Mouse (Mus musculus) WW6 (cell line): ENCODE measurements around the gene Slc25a17.

Experiments used
- DNase-seq: peaks from one replicate; pipeline ENCODE4 v3.0.0-alpha.2; 2013; ENCODE audit warnings: low read depth, low spot score

The Slc25a17 gene

GRCm38 (mm10) chr15:81360345-81361021 is at the start of gene Slc25a17:
TSS of gene Slc25a17 (minus strand) at chr15:81360812.
- peak; percentile 91 for DNase-seq

DNA sequence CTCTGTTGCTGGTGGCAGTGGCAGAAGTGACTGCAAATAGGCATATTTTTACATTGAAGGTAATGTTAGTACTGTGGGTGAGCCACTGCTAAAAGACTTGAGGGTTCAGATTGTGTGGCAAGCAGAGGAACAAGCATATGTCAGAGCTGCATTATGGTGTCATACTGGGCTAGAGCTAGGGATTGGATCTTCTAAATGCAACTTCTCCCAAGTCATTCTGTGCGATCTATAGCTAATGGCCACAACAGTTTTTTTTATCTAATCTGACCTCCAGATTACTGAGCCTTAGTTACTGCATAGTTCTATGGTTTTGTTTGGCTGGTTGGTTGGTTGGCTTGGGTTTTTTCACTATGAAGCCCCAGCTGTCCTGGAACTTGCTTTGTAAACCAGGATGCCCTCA is 47.6 kb upstream of the Slc25a17 start, which contains the start of gene Dnajb7:
TSS of gene Dnajb7 (minus strand) at position 101 of the 400 bp plus-strand sequence.
- no peak for DNase-seq

DNA sequence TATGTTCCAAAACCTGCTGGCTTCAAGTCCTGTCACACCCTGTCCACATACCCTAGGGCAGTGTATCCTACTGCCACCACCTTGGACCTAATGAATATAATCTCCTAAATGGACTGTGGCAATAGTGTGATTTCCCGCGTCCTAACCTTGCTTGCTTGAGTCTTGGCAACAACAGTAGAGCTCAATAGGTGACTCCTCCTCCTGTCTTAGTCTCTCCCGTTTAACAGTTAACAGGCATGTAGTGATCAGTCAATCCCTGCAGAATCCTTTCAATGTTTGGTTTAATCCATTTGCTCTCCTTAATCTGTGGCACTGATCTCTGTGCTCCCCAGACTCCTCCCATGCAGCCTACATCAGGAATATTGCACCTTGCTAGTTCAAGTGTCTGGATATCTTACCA is 44.4 kb upstream of the Slc25a17 start:
- no peak for DNase-seq

- DNase-seq, result peak; percentile 86
Measured at GRCm38 (mm10) chr15:81399638-81400315, 39.2 kb upstream of the Slc25a17 start, which contains the start of the genes St13 and Xpnpep3. TSS of gene St13 (minus strand) at chr15:81400077. TSS of gene Xpnpep3 (plus strand) at chr15:81400138.

- no peak for DNase-seq
Measured at GRCm38 (mm10) chr15:81399297-81399637, 38.7 kb upstream of the Slc25a17 start.

DNA sequence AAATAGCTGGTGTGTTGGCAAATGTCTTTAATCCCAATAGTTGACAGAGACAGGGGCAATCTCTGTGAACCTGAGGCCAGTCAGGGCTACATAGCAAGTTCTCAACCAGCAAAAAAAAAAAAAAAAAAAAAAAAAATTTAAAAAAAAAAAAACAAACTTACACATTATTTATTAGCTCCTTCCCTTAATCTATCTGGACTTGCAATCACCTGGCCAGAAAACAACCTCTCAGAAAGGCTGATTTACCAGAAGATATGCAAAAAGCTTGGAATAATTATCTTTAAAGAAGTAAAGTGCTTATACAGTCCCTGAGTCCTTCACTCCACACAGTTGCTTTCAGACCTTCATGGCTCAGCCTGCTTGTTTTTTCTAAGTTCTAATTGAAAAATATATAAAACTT is 37.6 kb upstream of the Slc25a17 start:
- DNase-seq, result no peak

DNA sequence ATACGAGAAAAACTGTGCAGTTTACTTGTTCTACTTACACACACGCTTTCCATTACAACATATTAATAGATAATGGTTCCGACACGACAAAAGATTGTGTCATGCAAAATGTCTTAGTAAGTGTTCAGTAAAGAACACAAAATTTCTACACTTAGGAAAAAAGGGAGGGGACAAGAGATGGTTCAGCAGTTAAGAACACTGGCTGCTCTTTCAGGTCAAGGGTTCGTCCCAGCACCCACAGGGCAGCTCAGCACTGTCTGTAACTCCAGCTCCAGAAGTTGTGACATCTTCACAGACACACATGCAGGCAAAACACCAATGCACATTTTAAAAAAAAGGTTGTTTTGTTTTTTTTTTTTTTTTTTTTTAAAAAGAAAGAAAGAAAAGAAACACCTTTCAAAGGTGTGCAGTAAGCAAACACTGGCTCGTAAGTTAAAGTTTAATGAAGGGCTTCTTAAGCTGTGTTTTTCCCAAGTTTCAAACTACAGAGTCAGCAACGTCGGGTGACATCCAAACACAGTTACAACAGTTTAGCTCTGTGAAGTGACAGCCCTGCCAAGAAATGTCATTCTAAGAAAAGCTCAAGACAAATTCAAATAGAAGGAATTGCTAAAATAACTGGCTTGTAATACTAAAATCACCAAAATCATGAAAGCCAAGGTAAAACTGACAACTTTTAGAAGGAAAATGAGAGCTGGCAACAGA is 33.8 kb upstream of the Slc25a17 start:
- DNase-seq, result no peak

DNA sequence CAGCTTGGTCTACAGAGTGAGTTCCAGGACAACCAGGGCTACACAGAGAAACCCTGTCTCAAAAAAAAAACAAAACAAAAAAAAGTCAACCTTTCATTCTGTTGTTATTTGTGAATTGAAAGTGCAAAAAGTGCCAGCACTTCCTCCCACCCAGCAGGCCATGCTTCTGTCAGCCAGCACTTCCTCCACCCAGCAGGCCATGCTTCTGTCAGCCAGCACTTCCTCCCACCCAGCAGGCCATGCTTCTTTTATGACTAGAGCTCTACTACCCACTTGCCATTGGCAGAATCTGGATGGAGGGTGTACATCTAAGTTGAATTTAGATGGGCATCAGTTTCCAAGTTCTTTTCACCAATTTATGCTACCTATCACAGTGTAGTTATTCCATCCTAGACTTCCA is 32.4 kb upstream of the Slc25a17 start:
- DNase-seq, result no peak

DNA sequence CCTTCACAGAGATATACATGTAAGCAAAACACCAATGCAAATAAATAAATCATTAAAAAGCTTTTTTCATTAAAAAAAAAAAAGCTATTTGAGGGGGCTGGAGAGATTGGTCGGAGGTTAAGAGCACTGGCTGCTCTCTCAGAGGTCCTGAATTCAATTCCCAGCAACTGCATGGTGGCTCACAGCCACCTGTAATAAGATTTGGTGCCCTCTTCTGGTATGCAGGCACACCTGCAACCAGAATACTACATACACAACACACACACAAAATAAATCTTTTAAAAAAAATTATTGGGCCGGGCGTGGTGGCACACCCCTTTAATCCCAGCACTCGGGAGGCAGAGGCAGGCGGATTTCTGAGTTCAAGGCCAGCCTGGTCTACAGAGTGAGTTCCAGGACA is 25.7 kb upstream of the Slc25a17 start:
- no peak for DNase-seq

DNA sequence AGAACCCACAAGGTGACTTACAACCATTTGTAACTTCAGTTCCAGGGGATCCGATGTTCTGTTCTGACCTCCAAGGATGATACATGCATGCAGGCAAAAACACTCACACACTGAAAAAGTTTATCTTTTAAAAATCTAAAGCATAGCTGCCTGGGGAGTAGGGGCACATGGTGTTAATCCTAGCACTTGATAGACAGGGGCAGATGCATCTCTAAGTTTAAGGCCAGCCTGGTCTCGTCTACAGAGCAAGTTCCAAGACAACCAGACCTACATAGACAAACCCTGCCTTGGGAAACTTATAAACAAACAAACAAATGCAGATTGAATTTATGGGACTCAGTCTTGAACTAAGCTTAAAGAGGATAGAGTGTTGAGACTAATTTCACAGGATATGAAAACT is 18.2 kb upstream of the Slc25a17 start:
- DNase-seq, result no peak

GRCm38 (mm10) chr15:81374621-81375020 is 14.0 kb upstream of the Slc25a17 start:
- DNase-seq, result no peak

GRCm38 (mm10) chr15:81370356-81370755 is 9.7 kb upstream of the Slc25a17 start:
- DNase-seq, result no peak

GRCm38 (mm10) chr15:81368601-81369000 is 8.0 kb upstream of the Slc25a17 start:
- no peak for DNase-seq

DNA sequence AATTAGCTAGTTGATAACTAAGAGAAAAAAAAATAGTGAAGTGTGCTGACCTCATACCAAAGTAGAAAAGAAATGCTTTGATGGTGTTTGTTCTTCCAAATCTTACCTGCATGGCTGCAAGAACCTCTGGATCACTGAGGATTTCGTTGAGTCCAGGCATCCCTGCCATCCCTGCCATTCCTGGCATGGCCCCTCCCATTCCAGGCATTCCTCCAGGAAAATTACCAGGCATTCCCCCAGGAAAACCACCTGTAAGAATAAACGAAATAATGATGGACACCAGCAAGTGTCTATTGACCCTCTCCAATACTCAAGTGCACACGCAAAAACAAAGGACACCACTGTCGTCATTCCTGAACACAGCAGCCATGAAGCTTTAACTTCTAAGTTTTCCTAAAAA is 5.6 kb upstream of the Slc25a17 start:
- DNase-seq, result no peak

DNA sequence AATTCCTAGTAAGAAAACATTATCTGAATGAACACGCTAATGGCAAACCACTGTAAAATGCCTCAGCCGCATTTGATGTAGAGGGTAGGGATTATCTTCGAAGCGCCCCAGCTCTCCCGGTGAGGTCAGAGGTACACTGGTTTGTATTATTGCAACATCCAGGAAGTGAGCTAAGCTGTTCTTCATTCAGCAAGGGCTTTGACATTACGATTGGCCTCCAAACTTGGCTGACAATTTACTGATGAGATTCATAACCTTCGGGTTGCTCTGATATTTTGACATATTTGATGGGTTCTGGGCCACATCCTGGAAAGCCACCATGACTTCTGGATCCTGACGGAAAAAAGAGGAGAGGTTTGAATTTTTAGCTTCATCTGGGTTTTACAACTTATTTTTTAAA is 4.6 kb upstream of the Slc25a17 start:
- no peak for DNase-seq

GRCm38 (mm10) chr15:81364271-81364670 is 3.7 kb upstream of the Slc25a17 start:
- no peak for DNase-seq

DNA sequence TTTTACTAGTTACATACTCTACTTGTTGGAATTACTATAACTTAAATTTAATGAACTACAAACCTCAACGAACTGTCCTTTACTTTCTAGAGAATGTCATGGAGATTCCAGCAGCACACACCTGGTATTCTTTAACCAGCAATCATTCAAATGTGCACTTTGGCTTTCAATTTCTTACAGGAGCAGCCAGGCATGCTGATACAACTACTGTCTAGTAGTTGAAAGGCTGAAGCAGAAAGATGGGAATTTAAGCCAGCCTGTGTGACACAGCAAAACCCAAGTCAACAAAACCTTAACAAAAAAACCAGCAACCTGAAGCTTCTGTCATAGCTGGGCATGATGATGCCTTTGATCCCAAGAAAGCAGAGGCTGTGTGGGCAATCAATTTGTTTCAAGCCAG is 1.9 kb upstream of the Slc25a17 start:
- DNase-seq, result no peak

GRCm38 (mm10) chr15:81361417-81362015 is 904 bp upstream of the Slc25a17 start:
- no peak for DNase-seq

DNA sequence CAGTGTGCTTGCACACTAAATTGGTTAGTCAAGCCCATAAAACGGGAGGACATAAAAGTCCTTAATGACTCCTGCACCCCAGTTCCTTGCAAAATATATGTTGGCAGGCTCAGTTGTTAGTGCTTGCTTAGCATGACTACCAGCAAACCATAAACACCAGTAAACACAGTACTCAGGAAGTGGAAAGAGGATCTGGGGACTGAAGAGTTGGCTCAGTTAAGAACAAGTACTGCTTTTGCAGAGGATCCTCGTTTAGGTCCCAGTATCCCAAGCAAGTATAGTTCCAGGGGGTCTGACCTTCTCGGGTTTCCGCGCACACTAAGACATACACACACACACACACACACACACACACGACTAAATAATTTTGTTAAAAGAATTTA is 401 bp upstream of the Slc25a17 start:
- DNase-seq, result no peak

DNA sequence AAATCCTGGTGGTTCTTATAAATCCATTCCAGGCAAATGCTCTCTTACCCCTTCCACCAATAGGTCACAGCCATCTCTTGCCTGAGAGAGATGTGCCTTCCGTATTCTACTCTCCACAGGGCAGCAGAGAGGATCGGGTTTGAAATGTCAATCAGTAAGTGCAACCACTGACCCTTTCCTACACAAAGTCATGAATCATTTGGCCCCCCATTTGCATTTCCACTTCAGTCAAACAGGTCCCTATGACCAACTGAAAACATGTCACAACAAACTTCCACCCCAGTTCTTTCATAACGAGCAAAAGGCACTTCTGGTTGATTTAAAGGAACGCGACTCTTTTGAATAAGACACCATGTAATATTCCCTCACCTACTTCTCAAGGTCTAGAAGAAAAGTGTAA is 1.2 kb downstream of the Slc25a17 start:
- DNase-seq, result no peak

DNA sequence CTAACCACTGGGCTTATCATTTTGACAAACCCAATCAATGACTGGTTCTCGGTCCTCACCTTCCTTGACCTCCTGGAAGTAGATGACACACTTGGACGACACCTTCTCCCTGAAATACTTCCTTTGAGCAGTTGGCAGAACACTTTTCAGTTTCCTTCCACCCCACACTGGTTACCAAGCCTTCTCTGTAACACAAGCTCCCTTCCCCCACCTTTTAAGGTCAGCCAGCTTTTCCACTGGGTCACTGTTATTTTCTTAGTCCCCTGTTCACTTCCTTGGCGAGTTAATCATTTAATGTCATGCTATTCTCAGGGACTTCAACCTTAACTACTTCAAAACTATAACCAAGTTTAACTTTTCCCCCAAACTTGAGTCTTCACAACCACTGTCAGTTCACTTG is 1.7 kb downstream of the Slc25a17 start:
- DNase-seq, result no peak

DNA sequence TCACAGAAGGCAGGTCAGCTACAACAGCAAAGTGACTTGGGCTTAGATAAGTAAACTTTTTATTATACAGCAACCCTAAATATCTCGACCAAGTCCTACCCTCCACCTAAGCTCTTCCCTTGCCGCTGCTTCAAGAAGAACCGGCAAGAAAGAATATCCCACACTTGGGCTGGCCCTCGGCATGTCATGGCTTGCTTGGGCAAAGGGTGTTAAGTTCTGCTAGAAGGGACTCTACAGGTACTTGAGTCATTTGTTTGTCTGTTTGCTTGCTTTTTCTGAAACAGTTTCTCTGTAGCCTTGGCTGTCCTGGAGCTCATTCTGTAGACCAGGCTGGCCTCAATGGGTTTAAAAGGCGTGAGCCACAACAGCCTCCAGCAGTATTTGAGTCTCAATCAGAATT is 3.7 kb downstream of the Slc25a17 start:
- no peak for DNase-seq
